Mouse (Mus musculus) testis, adult 2 months (tissue): Measurements from ENCODE around the gene Cracr2b.

ENCODE experiments used
- CTCF ChIP-seq: fragments of 200-500 bp; IDR thresholded peaks from 2 replicates; pipeline ENCODE4 v1.5.1; 2012; ENCODE audit warnings: low read depth, mild to moderate bottlenecking, inconsistent platforms, low read length, moderate library complexity; ENCODE audit not compliant: control insufficient read depth, insufficient read depth, insufficient replicate concordance
- POLR2A ChIP-seq: fragments of 200-500 bp; IDR thresholded peaks from 2 replicates; pipeline ENCODE4 v1.6.1; 2012; ENCODE audit warnings: low read depth, mild to moderate bottlenecking, inconsistent platforms, low read length, moderate library complexity; ENCODE audit not compliant: control insufficient read depth

DNA sequence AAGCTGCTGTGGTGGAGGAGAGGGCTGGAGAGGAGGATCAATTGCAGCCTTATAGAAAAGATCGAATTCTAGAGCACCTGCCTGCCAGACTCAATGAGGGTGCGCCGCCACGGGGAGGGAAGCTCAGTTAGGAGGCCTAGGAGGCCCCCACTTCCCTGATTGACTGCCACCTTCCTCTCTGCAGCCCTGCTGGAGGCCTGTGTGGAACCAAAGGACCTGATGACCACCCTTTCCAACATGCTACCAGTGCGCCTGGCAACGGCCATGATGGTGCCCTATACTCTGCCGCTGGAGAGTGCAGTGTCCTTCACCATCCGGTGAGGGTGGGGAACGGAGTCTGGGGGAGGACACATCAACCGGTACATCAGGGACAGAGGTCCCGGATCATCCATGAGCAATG lies 2.2 kb upstream of the Cracr2b start:
- TF ChIP-seq CTCF (no peak), POLR2A (no peak)
